Mouse (Mus musculus) fibroblast of lung, adult 2 months (primary cell): ENCODE results near the gene Gmcl1.

Experiments
- DNase-seq: peaks from one replicate; pipeline ENCODE4 v3.0.0-alpha.2; 2011; ENCODE audit warnings: low read depth

The Gmcl1 gene

DNA sequence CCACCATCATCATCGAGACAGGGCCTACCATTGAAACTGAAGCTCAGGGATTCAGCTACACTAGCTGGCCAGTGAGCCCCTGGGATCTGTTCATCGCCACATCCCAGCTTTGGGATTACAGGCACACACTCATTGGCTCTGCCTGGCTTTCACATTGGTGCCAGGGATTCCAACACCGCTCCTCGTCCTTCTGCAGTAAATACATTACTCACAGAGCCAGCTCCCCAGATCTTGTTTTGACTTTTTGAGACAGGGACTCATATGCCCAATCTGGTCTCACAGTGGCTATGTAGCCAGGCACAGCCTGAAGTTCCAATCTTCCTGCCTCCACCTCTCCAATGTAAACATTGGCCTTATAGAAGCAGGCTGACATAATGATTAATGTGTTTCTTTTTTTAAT is 3.1 kb upstream of the Gmcl1 start:
- DNase-seq: no peak

DNA sequence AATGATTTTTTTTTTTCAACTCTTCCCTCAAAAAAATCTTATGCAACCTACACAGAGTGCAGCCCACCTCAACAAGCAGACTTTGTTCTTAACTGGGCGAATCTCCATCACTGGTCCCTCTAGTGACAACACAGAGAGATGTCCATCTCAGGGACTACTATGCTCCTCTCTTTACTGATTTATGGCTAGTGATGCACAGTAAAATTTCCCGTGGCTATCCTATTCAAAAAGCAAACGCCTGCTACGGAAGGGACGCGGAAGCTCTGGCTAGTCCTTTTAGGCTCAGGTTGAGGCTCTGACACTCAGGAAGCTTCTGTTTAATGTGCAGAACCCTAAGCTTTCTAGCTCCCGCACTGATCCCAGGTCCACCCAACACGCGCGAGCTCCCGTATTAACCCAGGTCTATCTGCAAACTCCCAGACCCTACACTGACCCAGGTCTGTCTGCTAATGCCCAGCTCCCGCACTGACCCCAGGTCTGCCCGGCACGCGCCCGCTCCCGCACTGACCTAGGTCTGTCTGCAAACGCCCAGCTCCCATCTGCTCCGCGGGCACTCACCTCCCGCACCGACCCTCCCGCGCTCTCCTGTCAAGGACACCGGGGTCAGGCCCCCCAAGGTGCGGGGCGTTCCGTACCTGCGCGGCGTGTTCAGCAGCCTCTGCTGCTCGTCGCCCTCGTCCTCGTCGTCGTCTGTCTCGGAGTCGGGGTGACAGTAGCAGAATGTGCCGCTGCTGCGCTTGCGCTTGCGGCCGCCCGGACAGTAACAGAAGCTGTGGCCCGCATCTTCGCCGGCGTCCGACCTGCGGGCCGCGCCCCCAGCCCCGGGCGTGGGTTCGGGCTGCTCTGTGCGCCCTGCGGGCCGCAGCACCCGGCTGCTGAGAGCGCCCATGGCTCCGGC is 658 bp downstream of the Gmcl1 start:
- DNase-seq: no peak

- no peak for DNase-seq
Observed at GRCm38 (mm10) chr6:86728711-86729110, 4.5 kb downstream of the Gmcl1 start.

GRCm38 (mm10) chr6:86721977-86722376 is 11.2 kb downstream of the Gmcl1 start:
- no peak for DNase-seq

GRCm38 (mm10) chr6:86708072-86708774 is 25.0 kb downstream of the Gmcl1 start:
- no peak for DNase-seq

GRCm38 (mm10) chr6:86702577-86702976 is 30.6 kb downstream of the Gmcl1 start:
- no peak for DNase-seq

GRCm38 (mm10) chr6:86697903-86698302 is 35.3 kb downstream of the Gmcl1 start:
- DNase-seq: no peak

DNA sequence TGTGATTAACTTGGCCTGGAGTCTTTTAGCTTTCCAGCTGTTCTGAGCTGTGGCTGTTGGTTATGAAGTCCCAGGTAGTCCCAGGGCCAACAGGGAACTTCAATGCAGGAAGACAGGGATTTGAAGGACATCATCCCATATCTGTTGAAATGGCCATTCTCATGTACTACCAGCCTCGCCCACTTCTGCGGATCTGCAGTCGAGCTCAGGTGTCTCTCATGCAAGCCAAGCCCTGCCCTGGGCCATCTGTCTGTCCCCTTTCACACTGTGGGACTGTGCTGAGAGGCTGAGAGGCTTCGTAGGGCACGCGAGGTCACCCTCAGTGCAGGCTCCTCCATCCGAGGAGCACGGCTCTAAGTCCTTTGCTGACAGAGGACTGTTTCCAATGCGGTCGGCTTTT is 37.0 kb downstream of the Gmcl1 start:
- no peak for DNase-seq

- no peak for DNase-seq
Observed at GRCm38 (mm10) chr6:86694465-86694864, 38.7 kb downstream of the Gmcl1 start.

- no peak for DNase-seq
Observed at GRCm38 (mm10) chr6:86689671-86690070, 43.5 kb downstream of the Gmcl1 start.

- DNase-seq: no peak
Observed at GRCm38 (mm10) chr6:86686971-86687370, 46.2 kb downstream of the Gmcl1 start.

GRCm38 (mm10) chr6:86684655-86685011 is 48.5 kb downstream of the Gmcl1 start:
- no peak for DNase-seq

DNA sequence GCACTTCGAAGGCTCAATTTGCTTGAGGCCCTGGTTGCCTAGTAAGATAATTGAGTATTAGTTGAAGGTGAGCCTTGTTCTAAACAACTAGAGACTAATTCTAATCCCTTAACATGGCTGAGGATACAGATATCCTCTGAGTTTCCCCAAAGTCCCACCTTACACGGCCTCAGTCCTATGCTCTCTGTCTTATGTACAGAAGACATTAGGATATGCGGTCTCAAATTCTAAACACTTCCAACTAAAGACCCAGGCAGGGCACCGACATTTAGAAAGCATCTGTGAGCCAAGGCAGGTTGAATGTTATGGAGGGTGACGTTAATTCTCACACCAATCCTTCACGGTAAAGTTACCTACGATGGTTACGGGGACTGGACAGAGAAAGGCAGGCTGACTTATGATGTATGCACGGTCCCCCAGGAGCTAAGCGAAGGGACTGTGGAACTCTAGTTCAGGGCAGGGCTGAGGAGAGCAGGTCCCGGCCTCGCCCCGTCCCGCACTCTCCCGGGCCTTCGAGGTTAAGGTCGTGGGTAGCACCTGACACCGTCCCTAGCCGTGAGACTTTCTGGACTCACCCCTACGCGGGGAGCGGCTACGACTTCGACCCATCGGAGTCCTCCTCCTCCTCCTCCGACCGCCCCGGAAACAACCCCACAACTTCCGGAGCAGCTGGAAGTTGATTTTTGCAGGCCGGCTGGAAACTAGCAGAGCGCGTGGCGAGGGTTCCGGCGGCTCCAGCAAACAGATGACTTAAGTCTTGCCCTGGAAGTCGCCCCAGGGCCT is 49.1 kb downstream of the Gmcl1 start, which contains the start of gene Snrnp27:
Snrnp27 (minus strand) TSS at position 651 of the 783 bp plus-strand sequence.
- peak; percentile 87 for DNase-seq

GRCm38 (mm10) chr6:86681289-86681688 is 51.9 kb downstream of the Gmcl1 start:
- no peak for DNase-seq

DNA sequence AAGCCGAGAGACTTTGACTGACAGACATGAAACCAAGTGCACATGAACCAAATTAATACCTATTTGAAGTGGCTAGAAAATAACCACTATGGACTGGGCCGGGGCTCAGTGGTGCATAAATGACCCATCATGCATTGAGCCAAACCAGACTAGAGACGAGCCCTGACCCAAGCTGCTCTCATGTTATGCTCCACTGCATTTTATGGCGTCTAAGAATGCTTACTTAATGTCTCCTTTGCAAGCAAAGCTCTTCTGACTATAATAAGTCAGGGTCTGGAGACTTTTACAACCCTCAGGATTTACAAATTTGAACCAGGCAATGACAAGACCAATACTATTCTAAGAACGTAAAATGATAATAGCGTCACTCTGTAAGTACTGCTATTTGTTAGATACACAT is 54.8 kb downstream of the Gmcl1 start:
- DNase-seq: no peak

DNA sequence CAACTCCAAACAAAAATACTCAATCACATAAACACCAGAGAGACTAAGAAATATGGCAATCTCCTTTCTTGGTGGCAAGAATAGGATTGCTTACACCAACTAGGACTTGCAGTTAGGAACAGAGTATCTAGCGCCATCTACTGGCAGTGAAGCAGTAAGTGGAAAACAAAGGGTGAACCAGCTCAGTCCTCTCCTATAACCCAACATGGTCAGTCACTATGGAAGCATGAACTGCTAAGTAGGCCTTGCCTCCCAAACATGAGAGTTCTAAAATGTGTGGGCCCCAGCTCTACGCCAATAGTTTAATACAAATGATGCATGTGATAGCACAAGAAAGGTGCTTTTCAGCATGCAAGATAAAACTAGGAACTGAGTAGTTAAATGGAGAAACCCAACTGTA is 62.3 kb downstream of the Gmcl1 start:
- peak; percentile 54 for DNase-seq

DNA sequence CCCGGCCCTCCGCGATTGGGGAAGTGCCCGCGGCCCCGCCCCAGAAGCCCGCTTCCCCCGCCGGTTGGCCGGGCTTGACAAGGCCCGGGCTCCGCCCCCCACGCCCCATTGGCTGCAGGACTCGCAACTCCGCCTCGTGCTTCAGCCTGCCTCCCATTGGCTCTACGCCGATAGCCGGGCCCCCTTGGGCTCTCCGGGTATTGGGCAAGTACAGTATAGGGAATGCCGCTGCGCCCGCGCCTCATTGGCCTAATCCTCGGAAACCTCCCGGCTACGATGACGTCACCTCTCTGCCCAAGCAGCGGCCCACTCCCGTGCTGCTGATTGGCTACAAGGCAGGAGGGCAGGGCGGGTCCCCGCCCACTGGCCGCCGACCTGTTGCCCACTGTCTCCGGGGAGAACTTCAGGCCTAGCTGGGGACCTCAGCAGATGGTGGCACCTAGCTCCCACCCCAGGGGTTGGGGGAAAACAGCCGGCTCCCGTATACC is 63.9 kb downstream of the Gmcl1 start:
- DNase-seq: peak; percentile 100

- no peak for DNase-seq
Observed at GRCm38 (mm10) chr6:86668580-86669239, 64.5 kb downstream of the Gmcl1 start, which contains the start of gene Mxd1. Mxd1 (minus strand) TSS chr6:86669161.

DNA sequence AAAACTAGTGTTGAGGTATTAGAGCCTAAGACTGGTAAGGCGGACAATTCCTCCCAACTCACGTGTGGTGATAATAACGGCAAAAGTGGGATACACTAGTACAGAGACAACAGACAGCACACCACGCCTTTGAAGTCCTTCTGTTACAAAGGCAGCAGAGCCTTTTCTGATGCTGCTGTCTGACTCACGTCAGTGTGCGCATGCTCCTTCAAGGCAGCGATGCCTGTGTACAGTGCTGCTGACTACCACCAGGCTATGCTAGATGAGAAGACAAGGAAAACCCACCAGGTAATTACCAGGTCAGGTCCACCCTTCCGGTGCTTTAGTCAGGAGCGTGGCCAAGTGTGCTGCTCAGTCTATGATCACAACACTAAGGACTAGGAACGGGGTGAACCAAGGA is 66.1 kb downstream of the Gmcl1 start:
- no peak for DNase-seq

- DNase-seq: no peak
Observed at GRCm38 (mm10) chr6:86665560-86666307, 67.4 kb downstream of the Gmcl1 start.

- DNase-seq: no peak
Observed at GRCm38 (mm10) chr6:86665076-86665475, 68.1 kb downstream of the Gmcl1 start.
